Mouse (Mus musculus) brain, embryonic 14.5 days (tissue): Measurements from ENCODE around the gene Fam160a2.

Experiments used
- CTCF ChIP-seq: fragments of 200-500 bp; IDR thresholded peaks from 2 replicates; pipeline ENCODE4 v1.5.1; 2012; ENCODE audit warnings: inconsistent platforms, mild to moderate bottlenecking, moderate library complexity, borderline replicate concordance; ENCODE audit not compliant: insufficient read depth, insufficient read length; ENCODE audit errors: extremely low read depth
- POLR2A ChIP-seq: fragments of 200-500 bp; IDR thresholded peaks from 2 replicates; pipeline ENCODE4 v1.6.1; 2012; ENCODE audit warnings: mild to moderate bottlenecking, inconsistent platforms, borderline replicate concordance; ENCODE audit not compliant: poor library complexity, insufficient read depth, insufficient read length, severe bottlenecking; ENCODE audit errors: extremely low read depth

DNA sequence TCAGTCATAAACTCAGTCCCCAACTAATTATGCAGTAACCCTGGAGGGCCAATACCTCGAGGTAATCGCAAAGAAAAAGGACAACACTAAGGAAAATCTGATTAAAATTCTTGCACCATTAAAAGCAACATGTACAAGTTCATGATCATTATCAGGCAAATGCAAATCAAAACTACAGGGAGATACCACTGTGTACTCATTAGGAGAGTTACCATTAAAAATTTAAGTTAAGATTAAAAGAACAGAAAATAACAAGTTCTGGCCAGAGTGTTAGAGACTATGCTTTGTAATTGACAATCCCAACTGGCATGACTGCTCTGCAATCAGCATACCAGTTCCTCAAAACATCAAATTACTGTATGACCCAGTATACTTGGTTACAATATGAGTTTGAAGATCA is 57.1 kb downstream of the Fam160a2 start:
- TF ChIP-seq CTCF (no peak), POLR2A (no peak)
